Mouse (Mus musculus) olfactory bulb, adult 2 months (tissue): ENCODE results near the gene Gm27027. TPM values are rescaled to one million over a fixed set of nuclear protein-coding genes. Genes with fewer than 3 reads are reported as not detected.

Experiments used
- H3K27ac ChIP-seq: fragments of 200-500 bp; 2 replicates; pipeline ENCODE4 v1.5.1; 2012; ENCODE audit warnings: low read depth, low read length; ENCODE audit not compliant: insufficient read depth
- H3K4me1 ChIP-seq: fragments of 200-500 bp; 2 replicates; pipeline ENCODE4 v1.6.1; 2012; ENCODE audit warnings: low read length; ENCODE audit not compliant: control insufficient read depth, insufficient read depth
- H3K4me3 ChIP-seq: fragments of 200-500 bp; 2 replicates; pipeline ENCODE4 v1.5.1; 2012; ENCODE audit warnings: mild to moderate bottlenecking, low read depth, low read length, moderate library complexity; ENCODE audit not compliant: insufficient read depth
- CTCF ChIP-seq: fragments of 200-500 bp; IDR thresholded peaks from 2 replicates; pipeline ENCODE4 v1.5.1; 2012; ENCODE audit warnings: low read depth, mild to moderate bottlenecking, low read length, moderate library complexity; ENCODE audit not compliant: insufficient read depth
- POLR2A ChIP-seq: fragments of 200-500 bp; IDR thresholded peaks from 2 replicates; pipeline ENCODE4 v1.6.1; 2012; ENCODE audit warnings: mild to moderate bottlenecking, low read depth, low read length, moderate library complexity; ENCODE audit not compliant: insufficient read depth
- WGBS: fragments of 180-500 bp; shearing (Covaris S2); methylation state at CpG from one replicate; pipeline ENCODE4 v1.1.7; 2018; 5-methylcytosine and 5-hydroxymethylcytosine counted together
- polyA plus RNA-seq: library from polyadenylated mRNA; stranded (reverse); fragments of >200 nt; gene quantifications from 2 replicates; pipeline ENCODE4 v1.2.4, GENCODE M21; 2012; ENCODE audit warnings: low replicate concordance; ENCODE audit not compliant: missing spikeins, insufficient read depth, insufficient read length

Gene Gm27027
- polyA plus RNA-seq, 1 experiment: not detected

DNA sequence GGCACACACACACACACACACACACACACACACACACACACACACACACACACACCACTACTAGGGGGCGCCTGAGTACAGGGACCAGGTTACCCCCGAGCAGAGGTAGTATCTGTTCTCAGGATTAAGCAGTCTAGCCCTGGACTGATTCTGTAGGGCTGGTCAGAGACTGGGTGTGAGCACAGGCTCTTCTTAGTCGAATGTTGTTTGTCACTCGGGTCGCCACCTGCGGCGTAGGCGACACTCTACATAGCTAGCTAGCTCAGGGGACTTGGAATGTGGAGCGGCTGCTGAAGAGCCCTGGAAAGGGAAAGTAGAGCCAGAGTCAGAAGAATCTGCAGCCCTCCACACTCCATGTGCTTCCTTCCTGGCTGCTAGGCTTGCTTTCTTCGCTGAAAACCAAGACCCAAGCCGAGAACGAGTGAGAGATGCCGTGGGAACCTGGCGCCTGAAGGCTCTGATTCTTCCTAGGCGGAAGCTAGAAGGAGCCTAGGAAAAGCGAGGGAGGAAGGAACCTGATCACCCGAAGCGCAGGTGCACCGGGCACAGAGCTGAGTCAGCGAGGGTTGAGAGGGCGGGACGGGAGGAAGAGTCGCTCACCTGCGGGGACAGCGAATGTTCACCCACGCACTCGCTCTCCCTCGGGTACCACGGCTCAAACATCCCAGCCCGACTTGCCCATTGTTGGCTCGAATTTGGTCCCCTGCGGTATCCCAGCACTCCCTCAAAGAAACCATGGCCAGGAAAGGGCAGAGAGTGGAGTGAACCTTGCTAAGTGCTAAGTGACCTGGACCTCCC is 41.2 kb downstream of the Gm27027 start:
- Histone ChIP-seq H3K4me1 (peaks cover 20% of the 10 kb centered on the region), H3K4me3 (peak overlapping the region; percentile 75), H3K27ac (peak overlapping the region; percentile 99)
- 0 out of 2 replicates have a peak, but pooled peaks have one; percentile 7 for TF ChIP-seq POLR2A
- TF ChIP-seq CTCF: 0 out of 2 replicates have a peak, but pooled peaks have one; percentile 8
- under 1% methylated on average over 32 of the region's 32 CpGs for WGBS

DNA sequence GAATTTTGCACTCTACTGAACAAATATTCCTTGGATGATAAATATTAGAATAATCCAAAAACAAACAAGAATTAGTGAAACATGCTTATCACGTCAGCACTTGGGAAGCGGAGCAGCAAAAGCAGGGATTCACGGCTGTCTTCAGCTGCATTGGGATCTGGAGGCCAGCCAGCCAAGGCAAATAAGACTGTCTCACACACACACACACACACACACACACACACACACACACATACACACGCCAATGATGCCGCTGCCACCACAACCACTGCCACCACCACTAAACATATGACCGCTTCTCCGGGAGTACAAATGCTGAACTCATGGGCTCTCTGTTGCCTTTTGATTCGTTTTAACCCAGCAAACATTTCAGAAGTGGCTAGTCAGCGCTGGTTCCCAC is 42.4 kb downstream of the Gm27027 start:
- WGBS: 26% methylated on average over 9 of the region's 9 CpGs
- peak overlapping the region; percentile 75 for H3K4me3 ChIP-seq

DNA sequence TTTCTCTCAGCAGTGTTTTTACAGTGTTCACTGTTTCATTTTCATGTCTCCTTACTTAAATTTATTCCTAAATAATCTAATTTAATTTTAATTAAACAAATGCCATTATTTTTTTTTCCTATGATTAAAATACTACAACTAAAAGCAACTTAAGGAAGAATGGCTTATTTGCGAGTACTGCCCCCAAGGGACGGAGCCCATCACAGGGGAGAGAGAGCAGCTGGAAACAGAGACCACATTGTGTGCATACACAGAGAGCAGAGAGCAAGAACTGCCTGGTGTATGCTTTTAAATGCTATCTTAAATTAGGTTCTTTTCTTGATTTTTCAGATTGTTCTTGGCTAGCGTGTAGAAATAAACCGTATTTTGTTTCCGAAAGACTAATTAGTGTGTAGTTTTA is 49.2 kb downstream of the Gm27027 start:
- H3K4me3 ChIP-seq: no peak overlapping the region
- no peak overlapping the region for H3K27ac ChIP-seq
- no peaks in the 10 kb centered on the region for H3K4me1 ChIP-seq
- TF ChIP-seq POLR2A (no peak), CTCF (no peak)
- WGBS: 26% methylated on average over 5 of the region's 5 CpGs

More for the DNA sequence above, 42.4 kb downstream of the Gm27027 start:
- Histone ChIP-seq H3K4me1 (peaks cover 17% of the 10 kb centered on the region), H3K27ac (peak overlapping the region; percentile 99; the same call in 1 of the 2 replicates)
- no peak for TF ChIP-seq POLR2A
- no peak for TF ChIP-seq CTCF

DNA sequence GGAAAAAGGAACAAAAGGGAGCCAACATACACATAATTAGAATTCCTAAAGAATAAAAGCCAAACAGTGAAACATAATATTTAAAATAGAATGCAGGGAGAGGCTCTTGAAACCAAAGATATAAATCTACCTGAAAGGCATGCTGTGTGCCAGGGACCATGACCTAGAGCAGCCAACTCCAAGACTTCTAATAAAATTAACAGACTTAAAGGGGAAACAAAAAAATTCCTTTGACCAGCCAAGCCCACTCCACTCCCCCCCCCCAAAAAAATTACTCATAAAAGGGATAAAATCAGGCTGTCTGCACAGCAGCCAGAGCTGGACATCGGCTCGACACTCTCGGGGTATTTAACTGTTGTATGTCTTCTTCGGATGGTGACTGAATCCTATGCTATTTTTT is 51.3 kb downstream of the Gm27027 start:
- no peak for TF ChIP-seq POLR2A
- H3K4me1 ChIP-seq: peaks cover 7% of the 10 kb centered on the region
- 91% methylated on average over 4 of the region's 4 CpGs for WGBS
- no peak overlapping the region for H3K4me3 ChIP-seq
- H3K27ac ChIP-seq: no peak overlapping the region

DNA sequence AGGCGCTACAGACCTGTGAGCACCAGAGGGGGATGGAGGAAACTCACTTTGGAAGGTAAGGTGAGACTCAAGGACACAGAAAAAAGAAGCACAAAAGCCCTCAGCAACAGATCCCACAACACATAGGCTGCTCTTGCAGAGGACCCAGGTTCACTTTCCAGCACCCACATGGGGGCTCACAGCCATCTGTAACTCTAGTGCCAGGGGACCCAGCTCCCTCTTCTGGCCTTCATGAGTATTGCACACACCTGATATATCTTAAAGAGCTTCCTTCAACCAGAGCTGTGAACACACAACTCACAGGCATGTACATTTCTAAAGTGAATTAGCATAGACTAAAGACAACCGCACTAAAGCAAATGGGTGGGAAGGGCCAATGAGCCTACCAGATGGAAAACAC is 52.1 kb downstream of the Gm27027 start:
- TF ChIP-seq POLR2A (no peak), CTCF (no peak; the same call in 1 of the 2 replicates)
- Histone ChIP-seq H3K27ac (no peak overlapping the region), H3K4me3 (no peak overlapping the region), H3K4me1 (peaks cover 7% of the 10 kb centered on the region)
- WGBS: 89% methylated on average over 2 of the region's 2 CpGs

DNA sequence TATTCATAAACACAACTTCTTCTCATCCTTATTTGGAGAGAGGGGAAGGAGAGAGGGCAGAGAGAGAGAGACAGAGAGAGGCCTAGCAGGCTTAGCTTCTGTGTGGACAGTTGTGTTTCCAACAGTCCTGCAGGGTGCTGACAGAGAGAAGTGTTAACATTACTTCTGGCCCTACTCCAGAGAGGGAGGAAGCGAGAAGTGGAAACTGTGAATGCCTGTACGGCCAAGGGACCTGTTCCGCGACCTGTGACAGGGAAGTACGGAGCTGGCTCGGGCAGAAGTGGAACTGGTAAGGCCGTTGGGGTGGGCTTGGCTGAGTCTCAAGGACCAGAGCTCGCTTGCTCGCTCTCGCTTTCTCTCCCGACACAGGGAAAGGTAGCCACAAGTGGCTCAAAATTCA is 54.5 kb downstream of the Gm27027 start:
- Histone ChIP-seq H3K4me1 (peaks cover 7% of the 10 kb centered on the region), H3K27ac (0 out of 2 replicates have a peak overlapping the region, but pooled peaks have one; percentile 8), H3K4me3 (no peak overlapping the region)
- TF ChIP-seq CTCF: no peak
- no peak for TF ChIP-seq POLR2A
- 75% methylated on average over 11 of the region's 11 CpGs for WGBS

DNA sequence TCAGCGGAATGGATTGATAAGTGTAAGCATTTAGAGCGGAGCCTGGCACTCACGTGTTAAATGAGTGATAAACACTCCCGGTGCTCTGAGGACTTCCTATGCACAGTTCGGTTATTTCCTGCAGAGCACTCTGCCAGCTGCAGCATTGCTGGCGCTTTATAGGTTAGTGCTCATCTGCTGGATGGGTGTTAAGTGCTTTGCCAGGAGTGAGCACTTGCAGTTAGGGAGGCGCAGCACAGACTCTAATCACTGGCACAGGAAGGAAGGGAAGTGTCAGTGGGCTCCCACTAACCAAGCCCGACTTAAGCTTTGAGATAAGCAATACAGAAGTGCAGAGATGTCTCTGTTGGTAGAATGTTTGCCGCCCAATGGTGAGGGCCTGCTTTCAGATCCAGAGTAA is 57.6 kb downstream of the Gm27027 start:
- TF ChIP-seq CTCF (no peak), POLR2A (no peak)
- H3K4me3 ChIP-seq: no peak overlapping the region
- no peak overlapping the region for H3K27ac ChIP-seq
- peaks cover 7% of the 10 kb centered on the region for H3K4me1 ChIP-seq
- 55% methylated on average over 9 of the region's 9 CpGs for WGBS

DNA sequence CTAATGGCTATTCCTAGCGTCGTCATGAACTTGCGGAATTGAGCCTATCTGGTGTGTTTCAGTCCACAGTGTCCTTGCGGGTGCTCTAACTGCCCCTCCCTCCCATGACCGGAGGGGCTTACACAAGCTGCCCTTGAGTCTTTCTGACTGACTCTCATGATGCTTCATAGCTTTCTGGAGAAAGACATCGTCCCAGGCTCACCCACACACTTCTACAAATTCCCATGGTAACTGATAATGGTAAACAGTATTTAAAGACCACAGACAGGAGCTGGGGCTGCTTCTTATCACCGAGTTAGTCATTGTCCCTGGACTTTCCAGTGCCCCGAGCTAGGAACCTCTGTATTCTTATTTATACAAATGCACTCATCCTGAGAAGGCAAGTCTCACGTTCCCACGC is 67.3 kb downstream of the Gm27027 start:
- WGBS: 66% methylated on average over 10 of the region's 10 CpGs
- H3K4me3 ChIP-seq: no peak overlapping the region
- H3K27ac ChIP-seq: no peak overlapping the region
- TF ChIP-seq CTCF (no peak), POLR2A (no peak)
- peaks cover 9% of the 10 kb centered on the region for H3K4me1 ChIP-seq

DNA sequence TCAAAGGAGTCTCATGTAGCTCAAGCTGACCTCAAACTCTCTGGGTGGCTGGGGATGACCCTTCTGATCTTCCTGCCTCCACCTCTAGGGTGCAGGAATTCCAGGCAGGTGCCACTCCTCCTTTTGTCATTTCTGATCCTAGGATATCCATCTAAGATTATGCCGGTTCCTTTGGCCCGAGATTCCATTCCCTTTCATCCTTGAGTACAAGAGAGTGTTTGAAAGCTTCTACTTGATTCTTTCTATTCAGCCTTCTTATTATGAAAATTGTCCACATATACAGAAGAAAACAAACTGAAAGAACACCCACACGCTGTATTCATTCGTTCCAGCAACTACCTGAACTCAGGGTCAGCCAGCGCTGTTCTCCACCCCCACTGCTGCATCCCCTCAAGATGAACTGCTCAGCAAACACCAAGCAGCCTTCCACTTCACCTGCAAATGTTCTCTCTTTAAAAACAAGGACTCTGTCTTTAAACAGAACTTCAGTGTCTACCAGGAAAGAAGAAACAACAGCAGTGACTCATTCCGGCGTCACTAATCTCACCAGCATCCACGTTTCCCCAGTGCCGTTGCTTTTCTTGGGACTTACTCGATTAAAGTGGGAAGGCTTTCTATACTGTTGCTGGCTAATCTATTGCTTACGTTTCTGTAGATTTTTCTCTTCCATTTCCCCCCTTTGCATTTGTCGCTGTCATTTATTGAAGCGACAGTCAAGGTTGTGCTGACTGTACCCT is 68.3 kb downstream of the Gm27027 start:
- no peak for TF ChIP-seq CTCF
- no peak for TF ChIP-seq POLR2A
- H3K4me3 ChIP-seq: no peak overlapping the region
- H3K4me1 ChIP-seq: peaks cover 9% of the 10 kb centered on the region
- WGBS: 45% methylated on average over 13 of the region's 13 CpGs
- peak overlapping the region; percentile 55; the same call in 1 of the 2 replicates for H3K27ac ChIP-seq
